Mouse (Mus musculus) skeletal muscle tissue, adult 2 months (tissue): ENCODE data around the gene Vwa7.

ENCODE experiments used
- DNase-seq: peaks from one replicate; pipeline ENCODE4 v3.0.0-alpha.2; 2012; ENCODE audit warnings: low read depth, low spot score

Vwa7 gene

GRCm38 (mm10) chr17:35064378-35064877 lies 48.0 kb downstream of the Vwa7 start:
- no peak for DNase-seq

DNA sequence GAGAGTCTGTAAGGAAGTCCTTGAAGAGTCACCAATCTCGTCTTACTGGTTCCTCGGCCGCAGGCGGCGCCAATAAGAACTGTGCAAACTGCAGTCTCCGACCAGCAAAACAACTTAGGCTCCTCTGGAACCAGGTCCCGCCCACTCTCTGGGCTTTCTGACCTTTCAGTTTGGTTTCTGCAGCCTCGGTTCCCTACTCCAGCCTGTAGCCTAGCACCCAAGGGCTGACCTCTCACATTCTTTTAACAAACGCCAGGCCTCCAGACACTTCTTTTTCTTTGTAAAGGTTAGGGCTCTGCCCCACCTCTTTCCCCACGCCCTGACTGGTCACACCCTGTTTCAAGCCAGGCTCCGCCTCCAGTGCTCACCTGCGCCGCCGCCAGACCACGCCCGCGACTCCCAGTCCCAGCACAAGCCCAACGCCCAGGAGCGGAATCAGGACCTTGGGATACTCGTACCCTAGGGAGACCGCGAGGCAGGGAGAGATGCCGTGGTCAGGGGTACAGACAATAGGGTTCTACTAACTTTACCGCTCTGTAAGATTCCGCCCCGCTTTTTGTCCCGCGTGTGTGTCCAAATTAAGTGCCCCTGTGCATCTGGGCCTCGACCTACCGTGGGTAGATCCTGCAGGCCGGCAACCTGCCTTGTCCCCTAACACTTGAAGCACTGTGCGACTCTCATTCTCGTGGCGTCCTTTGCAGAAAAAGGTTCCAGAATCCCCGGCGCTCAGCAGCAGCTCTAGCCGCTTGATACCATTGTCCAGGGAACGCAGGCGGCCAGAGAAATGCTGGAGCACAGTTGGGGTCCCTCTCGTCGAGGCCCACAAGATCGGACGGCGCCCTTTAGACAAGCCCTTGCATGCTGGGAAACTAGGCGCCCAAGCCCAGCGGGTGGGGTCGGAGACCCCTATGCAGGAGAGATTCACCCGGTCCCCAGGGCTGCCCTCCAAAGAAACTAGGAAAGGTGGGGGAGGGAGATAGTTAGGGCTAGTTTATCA lies 48.9 kb downstream of the Vwa7 start, which contains the start of gene Ly6g6c:
Ly6g6c (plus strand) TSS at position 438 of the 997 bp plus-strand sequence.
- DNase-seq: no peak

DNA sequence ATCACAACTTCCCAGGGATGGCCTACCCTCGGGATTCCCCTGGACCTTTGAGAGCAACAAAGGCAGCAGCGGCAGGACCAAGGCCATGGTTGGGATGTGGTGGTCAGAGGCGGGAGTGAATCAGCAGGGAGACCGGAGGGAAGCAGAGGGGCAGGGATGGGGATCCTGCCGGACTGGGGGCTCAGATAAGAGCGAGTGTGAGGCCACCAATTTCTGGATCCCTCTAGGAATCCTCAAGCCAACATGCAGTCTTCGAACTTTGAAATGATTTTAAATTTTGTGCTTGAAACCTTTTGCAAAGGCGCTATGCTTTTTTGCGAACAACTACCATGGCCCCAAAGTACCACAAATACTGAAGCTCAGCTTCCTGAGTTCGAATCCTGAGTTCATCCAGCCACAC lies 49.7 kb downstream of the Vwa7 start, which contains the start of gene Mpig6b:
Mpig6b (minus strand) TSS at position 101 of the 400 bp plus-strand sequence.
- no peak for DNase-seq

DNA sequence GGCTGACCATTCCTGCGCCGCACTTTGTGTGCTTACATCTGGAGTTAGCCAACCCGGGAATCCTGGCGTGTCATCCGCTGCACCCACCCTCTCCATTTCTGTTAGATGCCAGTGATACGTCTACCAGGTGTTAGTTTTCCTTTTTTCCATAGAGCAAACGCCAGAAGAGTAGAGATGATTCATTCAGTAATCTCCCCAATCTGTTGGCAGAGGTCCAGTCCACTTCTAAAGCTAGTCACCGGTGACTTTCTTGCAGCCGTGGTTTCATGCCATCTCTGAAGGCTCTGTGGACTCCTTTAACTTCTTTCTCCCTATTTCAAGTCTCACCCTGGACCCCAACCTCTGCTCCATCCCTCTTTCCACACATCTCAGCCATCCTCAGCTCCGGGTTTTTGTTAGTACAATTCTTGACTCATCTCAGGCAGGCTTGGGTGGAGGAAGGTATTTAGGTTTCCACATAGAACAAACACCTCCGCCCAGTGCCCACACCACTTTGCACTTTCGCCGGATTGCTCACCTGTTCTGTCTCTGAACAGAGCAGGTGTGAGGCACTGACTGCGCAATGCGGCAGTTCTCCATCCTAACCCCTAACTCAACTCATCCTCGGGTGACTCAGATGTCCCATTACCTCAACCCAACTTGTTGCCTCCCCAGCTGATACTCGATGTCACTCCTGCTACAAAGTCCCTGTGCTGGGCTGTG lies 52.0 kb downstream of the Vwa7 start:
- no peak for DNase-seq

DNA sequence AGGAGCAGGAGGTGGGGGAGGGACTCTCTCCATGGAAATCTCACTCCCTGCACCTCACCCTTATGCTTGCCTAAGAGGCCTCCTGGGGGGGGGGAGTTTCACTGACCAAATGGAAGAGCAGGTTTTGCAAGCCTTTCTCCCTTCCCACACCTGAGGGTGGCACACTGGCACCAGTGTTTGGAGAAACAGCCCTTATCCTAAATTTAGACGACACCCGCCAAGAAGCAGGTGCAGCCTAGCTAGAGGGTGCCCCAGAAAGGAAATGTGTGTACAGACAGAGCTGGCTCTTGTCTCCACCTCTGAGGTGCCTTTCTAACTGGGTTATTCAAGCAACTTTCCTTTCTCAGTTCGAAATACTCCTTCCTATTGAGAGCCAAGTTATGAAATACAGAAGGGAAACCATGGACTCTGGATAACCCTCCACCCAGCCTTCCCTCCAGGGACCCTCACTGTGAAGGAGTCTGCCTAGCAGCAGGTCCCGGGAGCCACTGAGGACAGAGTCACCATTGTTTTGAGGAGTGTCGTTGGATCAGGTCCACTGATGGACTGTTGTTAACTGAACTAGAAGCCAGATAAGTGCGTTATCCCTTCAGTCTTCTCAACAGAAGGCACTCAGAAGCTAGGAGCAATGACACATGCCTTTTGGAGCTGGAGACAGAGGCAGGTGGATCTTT lies 54.3 kb downstream of the Vwa7 start:
- DNase-seq: no peak

GRCm38 (mm10) chr17:35071454-35071853 lies 55.1 kb downstream of the Vwa7 start:
- DNase-seq: no peak

- DNase-seq: no peak
Measured at GRCm38 (mm10) chr17:35074097-35074496, 57.7 kb downstream of the Vwa7 start.
